Mouse (Mus musculus): ENCODE data around the gene Txndc11. TPM values are rescaled to one million over a fixed set of nuclear protein-coding genes. Genes with fewer than 3 reads are reported as not detected.

The Txndc11 gene
- total RNA-seq, 2 experiments from 2014 or later = 35.2 to 37.7 TPM

DNA sequence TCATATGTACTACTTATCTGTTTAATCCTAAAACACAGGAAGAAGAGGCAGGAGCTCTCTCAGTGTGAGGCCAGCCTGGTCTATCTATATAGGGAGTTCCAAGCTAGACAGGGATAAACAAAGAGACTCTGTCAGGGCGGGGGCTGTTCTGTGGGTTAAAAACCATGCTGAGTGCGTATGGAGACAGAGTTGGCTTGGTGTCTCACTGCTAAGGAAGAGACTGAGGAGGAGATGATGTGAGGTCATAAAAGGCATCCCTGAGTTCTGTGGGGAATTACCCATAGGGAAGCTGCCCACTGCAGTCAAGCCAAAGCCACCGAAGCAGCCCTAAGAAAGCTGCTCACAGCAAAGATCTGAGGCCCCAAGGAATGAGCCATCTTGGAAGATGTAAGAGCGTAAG is 73.8 kb downstream of the Txndc11 start, which contains the start of gene Snn:
Snn (plus strand) TSS at position 301 of the 400 bp plus-strand sequence.
- intact Hi-C loops (cut with DNase I) = no loop called here
- Histone ChIP-seq H3K4me3 (no peak within 1 kb of the TSS), H3K27ac (no peak within 1 kb of the TSS)
- no peak for DNase-seq (ENCODE audit: extremely low spot score in 1 of 2, low spot score in 2 of 2)
- no peak for TF ChIP-seq CTCF (IDR thresholded peaks at IDR 0.05)

DNA sequence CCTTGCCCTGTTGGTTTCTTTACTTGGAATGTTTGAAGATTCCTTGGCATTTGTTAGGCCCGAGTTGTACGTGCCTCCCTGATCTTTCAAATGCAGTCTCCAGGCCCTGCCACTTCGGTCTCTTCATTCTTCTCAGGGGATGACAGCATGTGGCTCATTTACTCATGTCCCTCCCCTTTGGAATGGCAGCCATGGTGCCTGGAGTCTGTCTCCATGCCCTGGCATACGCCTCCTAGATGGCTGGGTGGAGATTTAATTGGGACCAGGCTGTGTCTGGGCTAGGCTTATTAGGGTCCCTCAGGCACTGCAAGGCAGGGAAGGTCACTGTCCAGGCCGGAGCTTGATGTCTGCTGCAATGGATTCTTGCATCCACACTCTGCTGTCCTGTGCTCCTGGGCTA is 78.5 kb downstream of the Txndc11 start:
- no peak overlapping the region for H3K27ac ChIP-seq
- TF ChIP-seq CTCF (IDR thresholded peaks at IDR 0.05) = no peak
- no peak for DNase-seq (ENCODE audit: extremely low spot score in 1 of 2, low spot score in 2 of 2)
- H3K4me3 ChIP-seq = no peak overlapping the region
- intact Hi-C loops (cut with DNase I) = no loop called here

DNA sequence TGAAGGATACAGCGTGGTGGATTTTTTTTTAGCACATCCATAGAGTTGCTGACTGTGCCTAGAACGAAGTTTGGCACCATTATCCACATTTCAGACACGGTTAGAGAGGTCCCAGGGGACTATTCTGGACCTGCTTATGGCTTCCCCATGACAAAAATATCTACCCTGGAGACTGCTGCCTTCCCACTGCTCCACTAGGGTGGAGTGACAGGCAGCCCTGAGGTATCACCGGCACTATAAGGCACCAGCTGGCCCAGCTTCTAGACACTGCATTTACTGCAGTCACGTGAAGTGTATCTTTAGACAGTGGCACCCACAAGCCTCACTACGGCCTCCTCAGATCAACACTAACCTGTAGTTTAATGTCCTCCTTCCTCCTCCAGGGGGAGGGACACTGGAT is 79.6 kb downstream of the Txndc11 start:
- H3K27ac ChIP-seq = no peak overlapping the region
- peak; percentile 23 for TF ChIP-seq CTCF (IDR thresholded peaks at IDR 0.05)
- no peak overlapping the region for H3K4me3 ChIP-seq
- intact Hi-C loops (cut with DNase I) = no loop called here
- DNase-seq (ENCODE audit: extremely low spot score in 1 of 2, low spot score in 2 of 2) = no peak

DNA sequence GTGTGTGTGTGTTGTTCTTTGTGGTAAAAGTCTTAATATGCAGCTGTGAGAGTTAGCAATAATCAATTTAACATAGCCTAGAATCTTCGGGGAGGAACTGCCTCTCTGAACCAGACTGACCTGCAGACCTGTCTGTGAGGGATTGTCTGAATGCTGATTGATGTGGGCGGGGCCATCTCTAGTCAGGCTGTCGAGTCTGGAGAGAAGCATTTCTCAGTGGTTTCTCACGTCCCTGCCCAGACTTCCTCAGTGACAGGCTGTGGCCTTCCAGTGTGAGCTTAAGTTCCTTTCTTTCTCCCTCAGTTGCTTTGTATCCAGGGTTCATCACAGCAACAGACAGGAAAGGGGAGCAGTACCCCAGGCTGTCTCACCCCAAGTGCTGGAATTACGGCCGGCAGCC is 80.0 kb downstream of the Txndc11 start:
- no peak overlapping the region for H3K4me3 ChIP-seq
- no peak for DNase-seq (ENCODE audit: extremely low spot score in 1 of 2, low spot score in 2 of 2)
- no peak for TF ChIP-seq CTCF (IDR thresholded peaks at IDR 0.05)
- no peak overlapping the region for H3K27ac ChIP-seq
- intact Hi-C loops (cut with DNase I) = no loop called here

DNA sequence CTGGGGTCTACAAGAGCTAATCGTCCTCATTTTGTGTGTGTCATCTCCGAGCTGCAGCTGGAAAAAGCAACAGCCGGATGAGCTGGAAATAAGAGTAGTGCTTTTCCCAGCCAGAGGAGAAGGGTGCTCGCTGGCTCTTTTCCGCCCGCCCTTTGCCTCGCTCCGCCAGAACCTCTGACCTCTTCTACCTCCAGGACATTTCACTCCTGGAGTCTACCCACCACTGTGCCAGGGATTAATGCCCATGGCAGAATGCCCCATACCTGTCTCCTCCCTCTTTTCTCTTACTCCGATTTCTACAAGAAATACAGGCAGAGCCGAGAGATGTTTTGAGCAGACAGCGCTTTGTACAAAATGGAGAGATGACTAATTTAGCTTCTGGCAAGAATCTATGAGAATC is 83.3 kb downstream of the Txndc11 start:
- DNase-seq (ENCODE audit: extremely low spot score in 1 of 2, low spot score in 2 of 2) = no peak
- intact Hi-C loops (cut with DNase I) = no loop called here
- Histone ChIP-seq H3K4me3 (no peak overlapping the region), H3K27ac (no peak overlapping the region)
- TF ChIP-seq CTCF (IDR thresholded peaks at IDR 0.05) = no peak

DNA sequence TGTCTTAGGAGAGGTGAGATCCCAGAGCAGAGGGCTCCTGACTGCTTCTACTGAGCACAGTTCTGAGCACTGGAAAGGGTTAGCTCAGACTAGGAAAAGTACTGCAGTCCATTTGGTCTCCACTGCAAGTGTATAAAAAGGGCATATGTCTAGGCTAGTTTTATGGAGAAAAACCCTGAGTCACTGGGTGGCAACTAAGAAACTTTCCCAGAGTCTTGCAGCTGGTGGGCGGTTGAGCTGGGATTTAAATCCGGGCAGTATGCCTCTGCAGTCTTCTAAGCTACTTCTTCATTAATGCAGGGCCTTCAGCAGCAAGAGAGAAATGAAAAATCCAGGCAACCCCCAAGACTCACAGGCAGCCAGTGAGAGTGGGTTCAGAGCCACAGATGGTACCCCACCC is 84.2 kb downstream of the Txndc11 start:
- TF ChIP-seq CTCF (IDR thresholded peaks at IDR 0.05) = no peak
- Histone ChIP-seq H3K4me3 (no peak overlapping the region), H3K27ac (peak overlapping the region; percentile 61; the same call in 1 of the 2 replicates)
- intact Hi-C loops (cut with DNase I) = no loop called here
- DNase-seq (ENCODE audit: extremely low spot score in 1 of 2, low spot score in 2 of 2) = no peak

DNA sequence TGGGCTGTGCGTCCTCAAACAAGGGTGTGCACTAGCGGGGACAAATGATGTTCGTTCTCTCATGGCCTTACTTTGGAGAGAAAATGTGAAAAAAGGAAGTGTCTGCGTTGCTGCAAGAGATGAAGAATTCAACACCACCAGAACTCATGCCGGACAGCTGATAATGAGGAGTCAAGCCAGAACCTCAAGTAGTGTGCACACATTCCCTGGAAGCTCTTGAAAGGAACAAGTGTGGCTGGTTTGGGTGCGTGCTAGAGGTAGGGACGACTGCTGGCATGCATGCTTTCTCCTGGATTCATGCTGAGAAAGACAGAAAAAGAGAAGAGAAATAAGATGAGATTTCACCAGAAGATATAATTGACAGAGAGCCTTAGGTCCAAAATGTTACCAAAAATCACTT is 87.3 kb downstream of the Txndc11 start:
- Histone ChIP-seq H3K4me3 (no peak overlapping the region), H3K27ac (no peak overlapping the region)
- intact Hi-C loops (cut with DNase I) = no loop called here
- TF ChIP-seq CTCF (IDR thresholded peaks at IDR 0.05) = no peak
- DNase-seq (ENCODE audit: extremely low spot score in 1 of 2, low spot score in 2 of 2) = no peak

DNA sequence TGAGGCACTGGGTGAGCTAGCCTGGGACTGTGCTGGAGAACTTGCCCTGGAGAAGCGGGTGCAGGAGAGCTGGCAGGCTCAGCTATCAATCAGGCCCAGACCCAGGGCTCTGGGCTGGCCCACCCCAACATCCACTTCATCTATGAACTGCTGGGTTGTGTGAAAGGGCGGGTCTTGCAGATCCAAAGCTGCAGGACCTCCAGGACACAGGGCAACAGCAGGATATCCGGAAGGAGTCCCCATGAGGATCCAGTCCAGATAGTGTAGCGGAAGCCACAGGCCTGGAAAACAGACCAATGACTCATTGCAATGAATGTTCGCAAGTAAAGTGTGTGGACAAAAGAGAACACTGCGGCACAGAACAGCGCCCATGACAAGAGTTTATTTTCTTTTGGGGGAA is 88.0 kb downstream of the Txndc11 start:
- Histone ChIP-seq H3K4me3 (no peak overlapping the region), H3K27ac (no peak overlapping the region)
- no peak for DNase-seq (ENCODE audit: extremely low spot score in 1 of 2, low spot score in 2 of 2)
- intact Hi-C loops (cut with DNase I) = no loop called here
- TF ChIP-seq CTCF (IDR thresholded peaks at IDR 0.05) = no peak

DNA sequence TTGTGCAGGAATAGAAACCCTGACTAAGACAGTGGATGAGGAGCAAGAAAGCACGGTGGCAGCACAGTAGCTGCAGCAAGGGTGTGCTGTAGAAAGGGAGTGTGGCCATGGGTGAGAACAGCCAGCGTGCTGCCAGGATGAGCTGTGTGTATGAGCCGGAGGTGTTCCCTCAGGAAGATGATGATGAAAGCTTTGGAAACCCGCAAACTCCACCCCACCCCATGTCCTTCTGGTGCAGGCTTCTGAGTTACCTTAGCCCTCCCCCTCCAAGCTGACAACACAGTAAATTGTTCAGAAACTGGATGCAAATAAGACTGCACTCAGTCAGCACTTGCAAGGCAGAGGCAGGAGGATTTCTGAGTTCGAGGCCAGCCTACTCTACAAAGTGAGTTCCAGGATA is 91.2 kb downstream of the Txndc11 start:
- H3K4me3 ChIP-seq = no peak overlapping the region
- TF ChIP-seq CTCF (IDR thresholded peaks at IDR 0.05) = no peak
- DNase-seq (ENCODE audit: extremely low spot score in 1 of 2, low spot score in 2 of 2) = no peak
- H3K27ac ChIP-seq = no peak overlapping the region
- intact Hi-C loops (cut with DNase I) = no loop called here

DNA sequence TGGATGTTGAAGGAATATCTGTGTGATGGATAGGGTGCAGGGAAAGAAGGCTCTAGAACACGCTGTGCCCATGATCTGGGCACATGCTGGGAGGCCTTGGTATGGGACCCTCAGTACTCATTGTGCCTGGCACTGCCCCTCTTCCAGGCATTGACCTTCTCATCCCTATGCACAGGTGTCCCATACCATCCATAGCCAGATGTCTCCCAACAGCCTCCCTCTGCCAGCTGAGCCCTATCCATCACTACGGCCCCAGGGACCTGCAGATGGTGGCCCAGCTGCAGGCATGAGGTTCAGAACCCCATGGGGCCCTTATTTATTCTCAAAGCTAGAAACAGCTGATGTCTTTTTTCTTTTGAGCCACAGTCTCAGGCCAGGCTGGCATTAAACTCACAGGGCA is 93.8 kb downstream of the Txndc11 start:
- no peak for DNase-seq (ENCODE audit: extremely low spot score in 1 of 2, low spot score in 2 of 2)
- no peak for TF ChIP-seq CTCF (IDR thresholded peaks at IDR 0.05)
- intact Hi-C loops (cut with DNase I) = no loop called here
- H3K27ac ChIP-seq = no peak overlapping the region
- H3K4me3 ChIP-seq = no peak overlapping the region

DNA sequence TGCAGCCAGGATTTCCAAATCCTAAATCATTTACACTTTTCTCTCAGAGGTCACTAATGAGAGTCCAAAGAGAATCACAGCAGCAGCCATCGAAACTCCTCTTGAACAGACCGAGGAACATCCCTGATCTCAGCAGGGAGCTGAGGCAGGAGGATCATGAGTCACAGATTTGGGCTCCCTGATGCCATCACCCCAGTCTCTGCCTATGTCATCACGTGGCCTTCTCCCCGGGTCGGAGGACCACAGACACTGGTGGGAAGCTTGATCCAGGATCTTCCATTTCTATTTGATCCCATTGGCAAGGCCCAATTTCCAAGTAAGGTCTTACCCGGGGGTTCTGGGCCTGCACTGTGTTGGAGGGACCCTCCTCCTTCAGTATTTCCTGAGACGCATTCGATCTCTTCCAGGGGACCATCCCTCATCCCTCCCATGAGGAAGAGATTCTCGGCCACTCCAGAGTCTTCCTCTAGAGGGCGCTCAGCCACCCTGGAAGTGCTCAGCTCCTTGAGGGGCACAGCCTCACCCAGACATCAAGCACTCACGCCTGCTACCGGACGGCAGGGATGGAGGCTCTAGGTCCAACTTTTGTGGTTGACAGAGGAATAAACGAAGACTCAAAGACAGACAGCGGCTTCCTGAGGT is 98.5 kb downstream of the Txndc11 start:
- peak; percentile 95 for TF ChIP-seq CTCF (IDR thresholded peaks at IDR 0.05)
- H3K27ac ChIP-seq = no peak overlapping the region
- intact Hi-C loops (cut with DNase I) = loop anchor here (1.0 to 10.0 kb wide), 2 partner anchors 73 to 461 kb away; no protein-coding TSS in a partner anchor
- peak; percentile 56 to 69 for DNase-seq (ENCODE audit: extremely low spot score in 1 of 2, low spot score in 2 of 2)
- no peak overlapping the region for H3K4me3 ChIP-seq

DNA sequence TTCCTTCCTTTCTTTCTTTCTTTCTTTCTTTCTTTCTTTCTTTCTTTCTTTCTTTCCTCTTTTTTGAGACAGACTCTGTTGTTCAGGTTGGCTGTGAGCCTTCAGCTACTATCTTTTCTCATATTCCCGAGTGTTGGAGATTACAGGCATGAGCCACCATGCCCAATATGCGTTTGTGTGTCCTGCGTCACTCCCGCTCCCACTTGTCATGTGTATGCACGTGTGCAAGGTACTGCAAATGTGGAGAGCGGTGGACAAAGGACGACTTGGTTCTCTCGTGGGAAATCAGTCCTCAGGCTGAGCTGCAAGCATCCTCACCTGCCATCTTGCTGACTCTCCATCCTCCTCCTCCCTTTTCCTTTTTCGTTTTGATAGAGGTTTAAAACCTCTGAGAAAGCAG is 99.2 kb downstream of the Txndc11 start:
- no peak overlapping the region for H3K4me3 ChIP-seq
- H3K27ac ChIP-seq = no peak overlapping the region
- intact Hi-C loops (cut with DNase I) = loop anchor here (10.0 kb wide), 1 partner anchor 460 kb away; no protein-coding TSS in a partner anchor
- DNase-seq (ENCODE audit: extremely low spot score in 1 of 2, low spot score in 2 of 2) = no peak
- no peak for TF ChIP-seq CTCF (IDR thresholded peaks at IDR 0.05)

DNA sequence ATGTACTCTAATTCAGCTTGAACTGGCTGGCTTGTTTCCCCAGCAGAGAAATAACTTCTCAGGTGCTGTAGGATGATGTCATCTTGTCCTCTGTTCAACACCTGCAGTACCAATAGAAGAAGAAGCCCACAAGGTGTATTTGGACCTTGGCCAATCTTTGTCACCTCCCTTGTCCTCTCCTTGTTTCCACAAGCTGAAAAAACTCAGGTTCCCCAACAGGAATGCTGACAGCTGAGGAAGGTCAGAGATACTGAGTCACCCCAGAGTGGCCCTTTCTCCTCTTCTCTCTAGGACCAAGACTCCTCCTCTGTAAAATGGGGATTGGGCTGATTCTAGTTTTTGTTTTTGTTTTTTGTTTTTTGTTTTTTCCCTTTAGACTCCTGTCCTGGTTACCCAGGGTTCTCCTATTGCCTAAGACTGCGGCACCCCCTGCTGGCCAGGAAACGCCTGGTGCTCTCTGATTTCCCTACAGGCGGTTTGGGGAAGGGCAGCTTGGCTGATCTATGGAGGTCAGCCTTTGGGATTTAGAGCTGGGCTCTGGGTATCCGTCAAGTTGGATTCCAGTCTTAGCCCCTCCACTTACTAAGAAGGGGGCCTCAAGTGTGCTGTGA is 100.2 kb downstream of the Txndc11 start:
- peak; percentile 100 for TF ChIP-seq CTCF (IDR thresholded peaks at IDR 0.05)
- intact Hi-C loops (cut with DNase I) = loop anchor here (1.0 to 10.0 kb wide), 4 partner anchors 82 to 459 kb away; no protein-coding TSS in a partner anchor
- H3K27ac ChIP-seq = no peak overlapping the region
- no peak overlapping the region for H3K4me3 ChIP-seq
- peak; percentile 75 to 86 for DNase-seq (ENCODE audit: extremely low spot score in 1 of 2, low spot score in 2 of 2)

Data from left cerebral cortex, adult 2 months (tissue).